Mouse (Mus musculus) right cerebral cortex, postnatal 14 days (tissue): ENCODE measurements at regions not wholly inside any gene's neighbourhood (a gene's known extent, or its start where the extent isn't known, plus 50 kb on each side); places are given as distances from the start of the nearest gene placed in this dataset.

ENCODE experiments used
- DNase-seq: peaks from one replicate; pipeline ENCODE4 v3.0.0; 2022

DNA sequence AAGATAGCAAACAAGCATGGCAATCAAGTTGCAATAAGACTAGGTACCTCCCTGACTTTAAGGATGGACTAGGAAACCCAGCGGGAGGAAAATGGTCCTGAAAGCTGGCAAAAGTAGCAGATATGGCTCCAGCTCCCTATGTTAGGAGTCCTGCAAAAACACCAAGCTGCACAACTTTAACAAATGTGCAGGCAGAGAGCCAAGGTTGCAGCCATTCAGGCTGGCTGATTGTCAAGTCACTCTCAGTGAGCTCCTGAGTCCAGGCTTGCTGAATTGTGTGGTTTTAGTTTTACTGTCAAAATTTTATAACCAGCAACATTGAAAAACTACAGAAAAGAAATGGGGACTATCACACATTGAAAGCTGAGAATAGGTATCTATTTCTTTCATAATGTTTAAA is 1122.8 kb upstream of the Slc10a2 start:
- no peak for DNase-seq

DNA sequence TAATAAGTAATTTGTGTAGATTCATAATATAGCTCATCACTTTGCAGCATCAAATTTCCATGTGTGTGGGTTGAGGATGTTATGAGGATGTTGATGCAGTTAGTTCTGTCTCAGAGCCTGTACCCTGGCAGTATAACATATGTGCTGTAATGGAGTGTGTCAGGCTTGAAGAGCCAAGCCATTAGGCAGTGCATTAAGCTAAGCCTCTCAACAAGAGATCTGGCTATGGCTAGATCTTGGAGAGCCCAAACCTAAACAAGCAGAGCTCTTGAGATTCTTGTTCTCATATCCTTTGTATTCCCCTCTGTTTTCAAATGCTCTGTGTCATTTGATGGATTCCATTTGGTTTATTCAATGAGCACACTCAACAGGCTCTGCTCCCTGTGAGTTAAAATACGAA is 1120.0 kb upstream of the Slc10a2 start:
- no peak for DNase-seq

DNA sequence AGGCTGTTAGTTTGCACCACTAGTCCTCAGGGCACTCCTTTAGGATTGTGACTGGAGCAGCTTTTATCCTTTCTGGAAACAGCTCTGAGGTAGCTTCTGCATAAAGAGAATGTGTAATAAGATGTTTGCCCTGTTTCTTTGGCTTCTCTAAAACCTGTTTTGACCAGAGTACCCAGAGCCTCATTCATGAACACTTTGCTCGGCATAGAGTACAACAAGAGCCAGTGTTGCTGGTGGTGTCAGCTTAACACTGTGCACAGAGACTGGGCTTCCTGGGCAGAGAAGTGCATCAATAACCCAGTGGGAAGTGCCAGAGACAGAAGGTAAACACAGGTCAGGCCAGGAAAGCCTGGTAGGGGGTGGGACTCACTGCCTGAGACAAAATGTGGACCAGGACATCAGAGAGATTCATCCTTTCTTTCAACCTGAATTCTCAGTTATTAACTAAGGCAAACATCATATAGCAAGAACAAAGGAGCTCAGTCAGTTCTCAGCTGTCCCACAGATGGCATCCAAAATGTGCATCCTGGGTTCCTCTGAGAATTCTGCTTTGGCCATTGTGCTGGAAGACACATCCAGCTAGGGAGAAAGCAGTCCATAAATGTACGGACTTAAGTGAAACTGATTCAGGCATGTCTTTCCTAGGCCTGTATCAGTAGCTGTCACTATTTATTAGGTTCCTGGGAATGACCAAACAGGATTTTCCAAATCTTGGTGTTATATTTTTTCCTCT is 1102.6 kb upstream of the Slc10a2 start:
- DNase-seq: no peak

DNA sequence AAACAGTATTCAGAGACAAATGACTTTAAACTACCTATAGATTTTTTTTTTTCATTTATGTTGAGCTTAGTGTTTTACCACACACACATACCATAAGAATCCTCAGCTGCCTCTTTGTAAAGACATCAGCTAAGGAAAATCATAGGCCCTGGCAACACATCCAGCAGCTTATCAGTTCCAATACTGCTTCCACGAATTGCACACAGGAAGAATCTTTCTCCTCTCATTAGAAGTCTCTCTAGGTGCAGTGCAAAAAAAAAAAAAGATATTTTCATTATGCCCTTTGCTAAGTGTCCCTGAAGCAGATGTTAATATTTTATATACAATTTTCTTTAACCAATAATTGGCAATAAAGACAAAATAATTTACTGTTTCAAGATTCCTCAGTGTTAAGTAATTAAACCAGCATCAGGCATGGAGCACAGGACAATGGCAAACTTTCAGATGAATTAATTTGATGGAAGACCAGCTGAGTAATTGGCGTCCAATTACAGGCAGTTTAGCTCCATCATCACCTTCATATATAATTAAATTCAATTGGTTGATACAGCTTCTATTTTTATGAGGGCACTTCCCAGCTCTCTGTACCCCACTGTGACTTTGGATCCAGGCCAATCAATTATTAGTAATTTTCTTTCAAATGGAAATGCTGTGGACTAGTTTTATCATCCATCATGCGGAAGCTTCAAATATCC is 1099.0 kb upstream of the Slc10a2 start:
- DNase-seq: no peak

DNA sequence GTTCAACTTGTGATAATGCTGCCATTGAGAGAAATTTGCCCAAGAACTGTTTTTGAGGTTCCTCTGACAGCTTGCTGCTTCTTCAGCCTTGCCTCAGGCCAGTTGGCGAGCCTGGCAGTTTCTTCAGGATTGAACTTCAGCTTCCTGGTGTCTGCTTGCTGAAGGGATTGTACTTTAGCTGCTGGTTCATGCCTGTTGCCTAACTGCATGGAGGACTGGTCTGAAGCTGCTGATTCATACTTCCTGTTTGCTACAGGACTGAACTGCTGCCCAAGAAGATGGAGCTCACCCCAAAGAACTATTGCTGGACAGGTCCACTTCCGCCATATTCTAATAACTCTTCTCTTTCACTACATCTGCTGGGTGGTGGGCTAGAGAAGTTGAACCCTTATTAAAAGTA is 1086.3 kb upstream of the Slc10a2 start:
- DNase-seq: no peak

DNA sequence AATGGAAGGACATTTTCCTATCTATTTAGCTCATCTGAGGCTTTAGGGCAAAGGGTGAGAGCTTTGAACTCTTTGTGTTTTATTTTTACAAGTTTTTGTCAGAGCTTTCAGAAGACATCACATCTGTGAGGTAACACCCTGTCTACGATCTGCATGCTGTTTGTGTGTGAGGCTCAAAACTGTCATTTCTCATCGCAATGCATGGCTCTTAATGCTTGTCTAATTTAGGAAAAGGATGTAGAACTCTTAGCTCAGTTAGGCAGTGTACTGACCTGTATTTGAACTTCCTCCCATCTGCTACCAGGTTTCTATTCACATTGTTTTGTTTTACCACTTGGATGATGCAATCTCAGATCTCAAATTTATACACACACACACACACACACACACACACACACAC is 1083.3 kb upstream of the Slc10a2 start:
- no peak for DNase-seq

DNA sequence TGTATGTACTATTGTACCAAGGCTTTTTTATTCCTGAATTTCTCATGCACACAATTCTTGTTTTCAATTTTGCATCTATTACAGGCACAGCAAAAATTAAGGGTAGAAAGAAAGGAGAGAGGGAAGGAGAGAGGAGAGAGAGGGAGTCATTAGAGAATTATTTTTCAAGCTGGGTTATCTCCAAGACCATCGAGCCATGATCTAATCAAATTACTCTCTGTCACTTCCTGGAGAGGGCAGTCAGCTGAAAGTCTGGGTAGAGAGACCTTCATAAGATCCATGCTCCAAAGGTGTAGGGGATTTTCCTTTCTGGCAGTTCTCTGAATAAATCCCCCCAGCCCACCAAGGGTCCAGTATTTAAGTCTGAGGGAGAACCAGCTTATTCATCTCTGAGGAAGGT is 1081.4 kb upstream of the Slc10a2 start:
- no peak for DNase-seq

DNA sequence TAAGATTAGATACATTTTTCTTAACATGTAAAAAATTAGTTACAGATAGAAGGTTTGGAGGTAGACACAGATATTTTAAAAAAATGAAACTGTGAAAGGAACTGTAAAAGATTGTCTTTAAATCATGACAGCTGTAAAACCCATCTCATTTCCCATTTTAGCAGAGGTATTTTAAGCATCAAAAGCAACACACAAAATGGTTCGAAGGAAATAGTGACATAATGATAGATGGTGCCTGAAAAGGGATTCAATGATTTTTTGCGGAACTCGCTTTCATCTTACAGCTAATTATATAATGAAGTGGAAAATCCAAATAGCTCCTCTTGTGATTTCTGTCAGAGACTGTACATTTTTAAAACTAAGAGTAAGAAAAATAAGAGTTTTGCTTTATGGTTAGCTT is 1074.5 kb upstream of the Slc10a2 start:
- DNase-seq: no peak

DNA sequence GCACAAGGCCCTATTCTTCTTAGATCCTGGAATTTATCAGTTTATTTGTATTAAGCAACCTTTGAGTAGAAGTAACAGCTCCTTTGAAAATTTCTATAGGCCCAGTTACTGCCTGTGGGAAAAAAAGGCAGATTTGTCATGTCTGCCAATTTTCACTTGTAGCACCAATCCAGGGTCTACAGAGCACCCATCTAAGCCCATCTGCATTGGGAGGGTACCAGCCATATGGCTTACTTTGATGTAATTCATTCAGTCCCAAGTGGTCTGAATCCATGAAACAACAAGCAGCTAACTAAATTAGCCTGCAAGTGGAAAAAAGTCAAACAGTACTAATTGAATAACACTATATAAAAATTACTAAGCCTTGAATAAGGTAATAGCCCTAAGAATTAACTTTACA is 1061.3 kb upstream of the Slc10a2 start:
- DNase-seq: no peak

DNA sequence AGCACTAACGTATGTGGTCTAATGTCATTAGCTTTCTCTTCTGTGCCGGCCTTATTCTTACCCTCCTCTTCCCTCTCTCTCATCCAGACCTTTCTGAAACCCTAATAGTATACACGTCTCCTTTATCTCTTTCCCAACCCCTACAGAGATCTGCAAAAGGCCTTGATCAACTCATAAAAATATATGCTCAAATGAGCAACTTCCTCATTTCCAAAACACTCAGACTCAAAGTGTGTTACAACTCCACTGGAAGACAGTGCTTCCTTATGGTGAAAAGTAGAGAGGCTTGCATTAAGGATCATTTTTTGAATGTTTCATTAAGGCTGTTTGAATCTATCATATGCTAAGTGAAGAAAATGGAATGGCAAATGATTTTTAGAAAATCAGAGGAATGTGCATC is 1060.1 kb upstream of the Slc10a2 start:
- DNase-seq: no peak

DNA sequence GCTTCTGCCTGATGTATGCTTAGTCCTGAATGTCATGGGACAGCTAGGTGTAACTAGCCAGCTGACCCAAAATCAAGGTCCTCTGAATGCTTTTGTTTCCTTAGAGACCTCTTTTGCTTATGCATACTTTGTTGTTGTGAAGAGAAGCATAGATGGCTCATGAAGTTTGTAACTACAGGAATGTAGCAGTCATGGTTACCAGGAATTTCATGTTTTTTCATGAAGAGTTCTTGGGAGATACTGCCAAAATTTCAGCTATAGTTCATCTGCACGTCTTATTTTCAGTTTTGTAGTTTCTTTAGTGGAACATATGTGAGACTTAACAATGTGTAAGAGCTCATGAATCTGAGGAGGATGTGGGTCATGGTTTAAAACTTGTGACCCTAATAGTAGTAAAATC is 1059.6 kb upstream of the Slc10a2 start:
- DNase-seq: no peak

DNA sequence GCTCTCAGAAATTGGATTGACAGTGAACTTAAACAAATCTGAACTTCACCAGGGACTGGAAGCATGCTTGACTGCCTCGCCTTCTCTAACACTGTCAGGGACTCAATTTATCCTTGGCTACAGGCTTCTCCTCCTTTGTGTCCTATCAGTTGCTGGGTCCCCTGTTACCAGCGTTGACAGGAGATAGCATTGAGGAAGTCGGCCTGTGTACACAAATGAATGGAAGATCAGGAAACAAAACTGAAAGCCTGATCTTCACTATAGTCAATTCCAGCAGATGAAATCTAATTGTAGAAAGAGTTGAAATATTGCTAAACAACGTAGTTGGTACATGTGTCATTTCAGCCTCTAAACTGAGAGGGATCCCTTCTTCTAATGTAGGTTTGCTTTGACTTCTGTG is 1039.4 kb upstream of the Slc10a2 start:
- DNase-seq: no peak

DNA sequence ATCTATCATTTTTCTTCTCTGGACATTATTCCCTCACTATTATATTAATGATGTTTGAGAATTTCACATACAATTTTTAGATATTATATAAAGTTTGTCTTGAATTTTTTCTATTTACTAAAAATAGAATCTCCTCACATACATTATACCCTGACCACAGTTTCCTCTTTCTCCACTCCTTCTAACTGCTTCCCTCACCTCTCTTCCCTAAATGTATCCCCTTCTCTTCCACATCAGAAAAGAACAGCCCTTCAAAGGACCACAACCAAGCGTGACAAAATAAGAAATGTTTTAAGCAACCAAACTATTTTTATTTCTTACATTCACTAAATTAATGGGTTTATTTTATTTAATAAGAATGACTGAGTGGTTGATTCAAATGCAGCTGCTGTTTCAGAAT is 1034.9 kb upstream of the Slc10a2 start:
- DNase-seq: no peak

DNA sequence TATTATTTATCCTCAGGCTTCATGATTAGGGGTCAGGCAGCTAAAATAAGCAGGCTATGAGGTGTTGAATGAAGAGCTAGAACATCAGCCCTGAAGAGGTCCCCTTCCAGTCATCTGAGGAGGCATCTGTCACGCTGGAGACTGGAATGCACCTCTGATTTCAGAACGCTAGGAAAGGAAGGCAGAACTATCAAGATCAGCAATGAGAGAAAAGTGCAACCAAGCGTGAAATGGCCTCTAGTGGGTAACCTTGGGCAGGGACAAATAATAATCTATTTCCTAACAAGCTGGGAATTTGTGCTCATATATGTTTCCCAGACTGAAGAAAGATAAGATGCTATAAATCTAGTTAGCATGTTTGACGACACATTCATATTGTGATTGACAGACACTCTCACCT is 1034.0 kb upstream of the Slc10a2 start:
- DNase-seq: no peak

DNA sequence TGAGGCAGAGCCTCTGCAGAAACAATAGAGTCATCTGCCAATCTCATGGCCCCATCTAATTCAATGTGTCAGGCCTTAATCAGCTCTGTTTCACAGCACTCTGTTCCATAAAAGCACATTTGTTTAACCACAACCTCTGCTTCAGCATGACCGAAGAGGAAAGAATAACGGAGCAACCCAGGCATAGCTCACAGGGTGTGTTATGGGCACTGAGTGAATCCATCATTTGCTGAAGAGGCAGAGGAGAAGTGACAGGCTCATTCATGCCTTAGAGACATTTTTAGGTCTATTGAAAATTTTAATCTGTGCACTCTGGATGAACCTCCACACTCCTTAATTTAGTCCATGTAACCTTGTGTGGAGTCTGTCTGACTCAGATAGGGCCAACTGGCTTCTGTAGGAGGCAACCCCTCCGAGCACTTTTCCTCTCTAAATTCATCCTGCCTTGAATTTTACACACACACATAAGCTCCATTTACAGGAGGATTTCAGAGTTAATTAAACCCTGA is 1027.1 kb upstream of the Slc10a2 start:
- no peak for DNase-seq

DNA sequence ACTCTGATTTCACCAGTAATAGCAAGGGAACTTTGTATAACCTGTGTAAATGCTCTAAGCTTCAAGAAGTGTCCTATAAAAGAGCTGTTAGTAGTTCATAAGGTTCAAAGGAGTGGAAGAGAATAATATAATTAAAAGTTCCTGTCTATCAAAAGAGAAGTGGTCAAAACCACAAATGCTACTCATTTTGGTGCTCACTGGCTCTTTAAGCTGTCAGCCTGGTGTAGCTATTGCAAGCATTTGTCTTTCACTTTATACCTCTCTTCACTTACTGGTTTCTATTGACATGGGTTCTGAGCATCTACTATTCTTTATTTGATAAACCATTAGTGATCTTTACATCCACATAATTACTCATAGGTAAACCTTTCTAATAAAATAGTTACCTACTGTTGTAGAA is 1020.1 kb upstream of the Slc10a2 start:
- no peak for DNase-seq

DNA sequence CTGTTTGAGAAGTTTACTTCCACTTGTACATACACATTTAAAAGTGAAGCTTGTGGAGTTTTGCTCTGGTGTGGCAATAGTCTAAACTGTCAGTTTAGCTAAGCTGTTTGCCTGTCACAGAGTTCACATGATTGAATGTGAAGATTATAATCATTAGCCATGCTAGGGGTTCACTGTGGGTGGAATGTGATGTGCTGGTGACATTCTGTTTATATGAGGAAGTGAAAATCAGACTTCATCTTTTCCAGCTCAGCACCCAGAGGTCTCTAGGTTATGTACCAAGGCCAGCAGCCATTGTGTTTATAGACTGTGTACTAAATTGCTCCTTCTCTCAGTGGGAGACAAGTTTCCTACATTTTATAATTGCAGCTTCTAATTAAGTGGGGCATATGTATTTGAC is 1014.4 kb upstream of the Slc10a2 start:
- no peak for DNase-seq

DNA sequence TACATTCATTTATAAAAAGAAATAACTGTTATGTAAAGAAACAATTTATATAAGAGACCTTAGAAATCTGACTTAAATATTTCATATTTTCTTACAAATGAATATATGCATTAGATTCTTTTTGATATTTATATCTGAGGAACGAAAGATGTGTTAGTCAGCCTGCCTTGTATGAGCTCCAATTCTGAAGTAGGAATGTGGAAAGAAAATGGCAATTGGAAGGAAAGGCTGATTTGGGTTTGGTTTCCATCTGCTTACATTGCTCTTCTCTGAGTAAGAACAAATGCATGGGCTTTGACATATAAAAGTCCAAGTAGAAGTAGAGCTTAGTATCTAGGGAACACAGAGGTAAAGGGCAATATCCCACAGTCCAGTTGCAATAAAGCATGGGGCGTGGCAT is 1006.2 kb upstream of the Slc10a2 start:
- DNase-seq: no peak

DNA sequence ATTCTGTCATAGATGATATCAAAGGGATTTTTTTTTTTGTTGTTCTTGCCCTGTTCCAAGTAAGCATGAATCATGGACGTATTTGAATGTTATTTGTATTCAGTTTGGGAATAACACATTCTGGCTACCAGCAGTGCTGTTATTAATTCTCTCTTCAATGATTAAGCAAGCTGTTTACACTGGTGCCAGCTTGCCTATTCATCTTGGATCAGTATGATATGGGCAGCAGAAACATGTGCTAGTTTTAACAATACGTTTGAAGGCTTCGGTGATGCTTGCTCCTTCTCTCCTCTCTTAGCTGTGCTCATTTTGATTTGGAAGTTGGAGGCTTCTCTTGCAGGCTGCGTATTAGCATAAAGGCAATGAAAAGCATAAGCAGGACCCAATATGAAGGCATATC is 984.9 kb upstream of the Slc10a2 start:
- DNase-seq: no peak

DNA sequence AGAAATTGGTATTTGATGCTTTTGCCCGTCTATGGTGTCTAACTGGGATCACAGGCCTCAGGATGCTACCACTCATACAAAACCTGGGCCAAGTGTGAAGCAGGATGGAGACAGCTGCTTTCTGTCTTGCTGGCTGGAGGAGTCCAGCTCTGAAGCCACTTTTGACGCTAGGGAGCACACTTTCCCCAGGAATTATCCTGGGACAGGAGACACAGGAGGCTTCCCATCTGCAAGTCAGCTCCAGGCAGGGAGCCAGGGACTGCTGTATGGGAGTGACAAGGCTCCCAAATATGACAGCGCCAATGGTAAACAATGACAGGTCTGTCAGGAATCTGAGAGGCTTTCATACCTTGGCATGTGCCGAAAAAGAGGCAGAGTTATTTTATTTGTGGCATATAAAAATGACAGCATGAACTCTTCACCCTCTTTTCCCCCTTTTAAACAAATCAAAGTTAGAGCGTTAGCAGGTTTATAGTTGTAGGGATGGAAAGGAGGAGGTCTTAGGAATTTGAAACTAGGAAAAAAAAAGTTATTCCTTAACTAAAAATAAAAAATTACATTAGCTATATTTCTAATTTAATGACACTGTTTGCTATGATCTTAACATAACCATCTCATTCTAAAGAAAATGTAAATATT is 938.9 kb upstream of the Slc10a2 start:
- peak; percentile 68 for DNase-seq

DNA sequence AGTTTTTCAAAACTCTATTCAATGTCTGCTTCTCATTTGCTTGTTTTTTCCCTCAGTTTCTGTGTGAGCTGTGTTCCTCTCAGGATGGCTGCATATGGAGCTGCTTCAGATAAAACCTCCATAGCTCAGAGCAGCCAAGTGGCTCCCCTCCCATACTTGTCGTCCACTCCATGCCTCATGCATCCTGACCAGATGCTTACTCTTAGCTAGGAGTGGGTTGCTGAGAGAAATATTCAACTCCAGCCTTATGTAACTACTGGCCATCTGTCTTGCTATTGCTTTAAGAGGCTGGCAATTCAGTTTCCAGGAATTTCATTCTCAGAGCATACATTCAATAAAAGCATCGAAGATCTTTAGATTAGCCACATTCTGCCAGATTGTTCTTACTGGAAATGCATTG is 907.1 kb upstream of the Slc10a2 start:
- no peak for DNase-seq

DNA sequence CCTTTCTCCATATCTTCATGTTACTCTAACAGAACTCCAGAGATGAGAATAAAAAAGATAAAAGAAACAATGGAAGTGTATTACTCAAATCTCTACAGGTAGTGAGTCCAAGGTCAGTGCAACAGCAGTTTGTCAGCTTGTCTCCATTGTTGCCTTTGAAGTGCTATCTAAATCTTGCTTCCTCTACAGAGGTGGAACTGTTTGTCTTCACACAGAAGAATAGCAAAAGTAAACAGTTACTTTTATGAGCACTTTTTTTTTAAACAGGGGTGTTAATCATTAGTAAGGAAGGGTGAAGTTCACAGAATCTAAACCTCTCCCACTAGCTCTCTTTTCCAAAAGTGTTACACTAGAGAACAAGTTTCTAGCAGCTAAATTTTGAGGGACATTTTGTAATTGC is 906.0 kb upstream of the Slc10a2 start:
- DNase-seq: no peak

DNA sequence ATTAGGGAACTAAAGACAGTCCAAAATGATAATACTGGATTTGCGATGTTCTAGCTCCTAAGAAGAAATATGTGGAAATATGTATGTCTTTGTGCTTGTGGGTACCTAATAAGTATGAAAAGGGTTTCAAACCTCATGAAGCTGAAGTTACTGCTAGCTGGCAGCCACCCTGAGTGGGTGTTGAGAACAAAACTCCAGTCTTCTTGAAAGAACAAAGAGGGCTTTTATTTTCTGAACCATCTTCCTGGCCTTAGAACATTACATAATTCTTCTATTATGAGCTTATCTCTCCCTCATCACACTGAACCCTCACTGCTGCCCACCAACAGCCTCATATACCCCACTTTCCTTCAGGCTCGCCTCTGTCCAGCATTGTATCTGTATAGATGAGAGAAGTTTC is 905.6 kb upstream of the Slc10a2 start:
- no peak for DNase-seq

DNA sequence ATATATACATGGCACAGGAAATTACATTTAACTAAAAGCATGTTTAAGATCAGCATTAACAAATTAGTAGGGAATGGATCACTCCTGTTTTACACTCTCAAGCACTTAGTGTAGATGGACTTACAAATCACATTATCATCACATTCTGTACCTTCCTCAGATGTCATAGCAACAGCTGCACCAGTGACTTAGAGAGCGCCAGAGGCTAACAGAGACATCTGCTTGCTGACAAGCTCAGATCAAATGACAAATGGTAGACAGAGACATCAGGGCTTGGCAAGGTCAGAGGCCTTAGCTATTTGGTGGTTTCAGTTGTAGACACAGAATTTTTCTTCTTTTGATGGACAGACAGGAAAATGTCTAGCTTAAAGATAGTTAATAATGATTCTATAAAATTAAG is 897.5 kb upstream of the Slc10a2 start:
- no peak for DNase-seq
